Mouse (Mus musculus) E14TG2a.4 (cell line): ENCODE results near the gene Cfap77.

Experiments
- CTCF ChIP-seq: conservative IDR thresholded peaks from 2 replicates; pipeline ENCODE4 v1.5.1; 2014; ENCODE audit warnings: low read length
- NANOG ChIP-seq: IDR thresholded peaks from 2 replicates; pipeline ENCODE4 v1.6.1; 2014; ENCODE audit warnings: borderline replicate concordance, low read length, mixed read lengths

GRCm38 (mm10) chr2:29016599-29017587 is 38.0 kb downstream of the Cfap77 start:
- TF ChIP-seq CTCF, result no peak
- no peak for TF ChIP-seq NANOG
